Mouse (Mus musculus) C2C12 (cell line): ENCODE measurements around the gene Inpp5a. TPM values are rescaled to one million over a fixed set of nuclear protein-coding genes. Genes with fewer than 3 reads are reported as not detected.

Source experiments
- H3K27me3 ChIP-seq: one replicate; pipeline ENCODE4 v1.6.1; 2011; ENCODE audit not compliant: control insufficient read depth, insufficient read depth, insufficient read length
- H3K36me3 ChIP-seq: one replicate; pipeline ENCODE4 v1.6.1; 2011; ENCODE audit not compliant: control insufficient read depth, insufficient read depth
- H3K4me3 ChIP-seq: one replicate; pipeline ENCODE4 v1.5.1; 2011; ENCODE audit warnings: mild to moderate bottlenecking, control low read depth; ENCODE audit not compliant: poor library complexity, insufficient read depth, severe bottlenecking
- H3K79me2 ChIP-seq: one replicate; pipeline ENCODE4 v1.6.1; 2011; ENCODE audit not compliant: control insufficient read depth, insufficient read depth
- H3K79me3 ChIP-seq: one replicate; pipeline ENCODE4 v1.6.1; 2011; ENCODE audit warnings: low read depth, control low read depth
- H3ac ChIP-seq: one replicate; pipeline ENCODE3; 2011; ENCODE audit warnings: low read depth; ENCODE audit not compliant: control insufficient read depth, insufficient read length
- CEBPB ChIP-seq: IDR thresholded peaks from one replicate; pipeline ENCODE4 v1.6.1; 2011; ENCODE audit warnings: low read depth, mild to moderate bottlenecking, control low read depth, moderate library complexity
- CTCF ChIP-seq: IDR thresholded peaks from one replicate; pipeline ENCODE4 v1.5.1; 2011; ENCODE audit not compliant: control insufficient read depth, insufficient read depth, insufficient read length
- FOSL1 ChIP-seq: IDR thresholded peaks from one replicate; pipeline ENCODE4 v1.8.0; 2011; ENCODE audit warnings: mild to moderate bottlenecking, low read length; ENCODE audit not compliant: poor library complexity, insufficient read depth, severe bottlenecking
- MAX ChIP-seq: IDR thresholded peaks from one replicate; pipeline ENCODE4 v1.6.1; 2011; ENCODE audit warnings: mild to moderate bottlenecking, control low read depth
- MYOD1 ChIP-seq: IDR thresholded peaks from one replicate; pipeline ENCODE4 v1.6.1; 2011; ENCODE audit warnings: low read depth; ENCODE audit not compliant: control insufficient read depth, insufficient read length
- MYOG ChIP-seq: IDR thresholded peaks from one replicate; pipeline ENCODE4 v1.6.1; 2011; ENCODE audit not compliant: control insufficient read depth, insufficient read length; ENCODE audit errors: extremely low read depth
- USF1 ChIP-seq: IDR thresholded peaks from one replicate; pipeline ENCODE4 v1.6.1; 2011; ENCODE audit warnings: low read depth, mild to moderate bottlenecking, control low read depth, moderate library complexity
- polyA plus RNA-seq: library from polyadenylated mRNA; unstranded; fragments of >200 nt; fragmentation: generic; extraction: Trizol; gene quantifications from one replicate; pipeline ENCODE4 v1.2.1, GENCODE M21; 2012; ENCODE audit warnings: missing spikeins

Inpp5a gene
- polyA plus RNA-seq, 1 experiment = 22.7 TPM

- H3K36me3 ChIP-seq = no peaks in the 10 kb centered on the region
- no peaks in the 10 kb centered on the region for H3K79me3 ChIP-seq
- H3K79me2 ChIP-seq = no peaks in the 10 kb centered on the region
- TF ChIP-seq MAX (no peak), CTCF (no peak), CEBPB (no peak), MYOD1 (no peak), MYOG (no peak), FOSL1 (no peak), USF1 (no peak)
- H3ac ChIP-seq = no peak overlapping the region
- no peaks in the 10 kb centered on the region for H3K27me3 ChIP-seq
- no peak overlapping the region for H3K4me3 ChIP-seq
These were observed 149.6 kb downstream of the Inpp5a start for GRCm38 (mm10) chr7:139538541-139538940.

GRCm38 (mm10) chr7:139540601-139541000 is 151.7 kb downstream of the Inpp5a start:
- Histone ChIP-seq H3K4me3 (no peak overlapping the region), H3K27me3 (no peaks in the 10 kb centered on the region), H3K36me3 (no peaks in the 10 kb centered on the region), H3K79me3 (no peaks in the 10 kb centered on the region), H3K79me2 (no peaks in the 10 kb centered on the region), H3ac (no peak overlapping the region)
- no peak for TF ChIP-seq USF1
- TF ChIP-seq MYOD1 = no peak
- TF ChIP-seq FOSL1 = no peak
- no peak for TF ChIP-seq CTCF
- TF ChIP-seq CEBPB = no peak
- no peak for TF ChIP-seq MYOG
- TF ChIP-seq MAX = no peak

GRCm38 (mm10) chr7:139541422-139541821 is 152.5 kb downstream of the Inpp5a start:
- H3K79me3 ChIP-seq = no peaks in the 10 kb centered on the region
- no peaks in the 10 kb centered on the region for H3K27me3 ChIP-seq
- no peaks in the 10 kb centered on the region for H3K36me3 ChIP-seq
- H3ac ChIP-seq = no peak overlapping the region
- H3K4me3 ChIP-seq = no peak overlapping the region
- TF ChIP-seq MYOG (no peak), FOSL1 (no peak), MYOD1 (no peak), CEBPB (no peak), MAX (no peak), CTCF (no peak), USF1 (no peak)
- no peaks in the 10 kb centered on the region for H3K79me2 ChIP-seq

- Histone ChIP-seq H3K27me3 (no peaks in the 10 kb centered on the region), H3ac (no peak overlapping the region), H3K79me3 (no peaks in the 10 kb centered on the region), H3K79me2 (no peaks in the 10 kb centered on the region), H3K36me3 (no peaks in the 10 kb centered on the region), H3K4me3 (no peak overlapping the region)
- TF ChIP-seq CTCF (no peak), MYOD1 (no peak), CEBPB (no peak), MAX (no peak), MYOG (no peak), USF1 (no peak), FOSL1 (no peak)
These were observed 156.1 kb downstream of the Inpp5a start for GRCm38 (mm10) chr7:139544706-139545625.

- TF ChIP-seq MAX = no peak
- no peak for TF ChIP-seq USF1
- TF ChIP-seq CEBPB = no peak
- no peak for TF ChIP-seq FOSL1
- TF ChIP-seq MYOG = no peak
- no peak for TF ChIP-seq MYOD1
- no peak for TF ChIP-seq CTCF
- Histone ChIP-seq H3K27me3 (no peaks in the 10 kb centered on the region), H3K36me3 (no peaks in the 10 kb centered on the region), H3ac (no peak overlapping the region), H3K79me3 (no peaks in the 10 kb centered on the region), H3K4me3 (no peak overlapping the region), H3K79me2 (no peaks in the 10 kb centered on the region)
These were observed 158.4 kb downstream of the Inpp5a start for GRCm38 (mm10) chr7:139547325-139547724.
